Mouse (Mus musculus) lung, postnatal 10 days (tissue): ENCODE data around the gene Ptov1.
A peak's percentile ranks its signal among the peaks of the same experiment; 100 is the strongest.

Source experiments
- DNase-seq: peaks from one replicate; pipeline ENCODE4 v3.0.0; 2021

Ptov1 gene

GRCm38 (mm10) chr7:44839491-44840191 is 29.9 kb downstream of the Ptov1 start:
- peak; percentile 48 for DNase-seq

- DNase-seq: no peak
These were observed 30.5 kb downstream of the Ptov1 start for GRCm38 (mm10) chr7:44839171-44839490.

DNA sequence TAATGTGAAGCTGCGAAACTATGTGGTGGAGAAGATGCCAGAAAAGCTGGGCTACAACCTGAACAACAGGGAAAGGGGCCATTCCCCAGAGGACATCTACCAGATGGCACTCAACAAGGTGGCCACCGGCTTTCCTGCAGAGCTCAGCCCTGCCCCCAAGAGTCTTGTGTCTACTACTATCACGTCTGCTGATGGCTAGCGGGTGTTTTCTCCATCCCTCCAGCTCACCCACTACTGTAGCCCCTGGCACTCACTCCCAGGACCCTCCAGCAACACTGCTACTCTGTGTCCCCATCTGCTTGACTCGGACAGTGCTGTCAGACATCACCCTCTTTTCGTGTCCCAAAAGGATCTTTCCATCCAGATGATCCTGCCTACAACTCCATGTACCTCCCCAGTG is 31.5 kb downstream of the Ptov1 start:
- DNase-seq: no peak

- DNase-seq: no peak
These were observed 33.0 kb downstream of the Ptov1 start for GRCm38 (mm10) chr7:44836423-44837053.

GRCm38 (mm10) chr7:44836016-44836404 is 33.6 kb downstream of the Ptov1 start:
- DNase-seq: no peak

DNA sequence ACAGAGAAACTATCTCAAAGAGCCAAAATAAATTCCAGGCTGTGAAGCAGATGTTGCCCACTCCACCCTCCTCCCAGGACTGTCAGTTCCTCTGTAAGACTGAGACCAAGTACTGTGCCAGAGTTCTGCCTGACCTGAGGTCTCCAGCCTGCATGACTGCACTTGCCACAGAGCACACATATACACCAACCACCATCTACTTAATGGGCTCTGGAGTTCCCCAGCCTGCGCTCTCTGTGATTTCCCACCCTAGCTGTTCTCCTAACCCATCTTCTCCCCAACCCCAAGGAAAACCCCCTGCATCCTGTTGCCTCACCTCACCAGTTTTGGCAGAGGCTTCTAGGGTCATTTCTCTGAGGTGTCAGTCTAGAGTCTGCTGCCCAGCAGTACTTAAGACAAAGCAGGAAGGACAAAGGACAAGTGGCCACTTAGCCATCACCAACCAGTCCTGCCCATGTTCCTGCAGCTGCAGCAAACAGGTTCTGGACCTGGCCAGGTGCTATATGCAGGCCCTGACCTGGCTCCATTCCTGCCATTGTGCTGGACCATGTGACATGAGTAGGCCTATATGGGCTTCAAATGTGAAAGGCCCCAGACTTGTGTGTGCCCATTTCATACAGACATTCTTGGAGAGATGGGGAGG is 34.1 kb downstream of the Ptov1 start:
- DNase-seq: no peak

GRCm38 (mm10) chr7:44832763-44833162 is 36.8 kb downstream of the Ptov1 start:
- no peak for DNase-seq

DNA sequence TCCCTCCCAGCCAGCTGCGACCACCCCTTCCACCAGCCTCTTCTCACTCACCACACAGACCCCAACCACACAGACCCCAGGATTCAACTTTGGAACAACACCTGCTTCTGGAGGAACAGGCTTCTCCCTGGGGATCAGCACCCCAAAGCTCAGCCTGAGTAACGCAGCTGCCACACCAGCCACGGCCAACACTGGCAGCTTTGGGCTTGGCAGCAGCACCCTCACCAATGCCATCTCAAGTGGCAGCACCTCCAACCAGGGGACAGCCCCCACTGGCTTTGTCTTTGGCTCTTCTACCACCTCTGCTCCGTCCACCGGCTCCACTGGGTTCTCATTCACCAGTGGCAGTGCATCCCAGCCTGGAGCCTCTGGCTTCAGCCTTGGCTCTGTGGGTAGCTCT is 40.9 kb downstream of the Ptov1 start:
- no peak for DNase-seq

DNA sequence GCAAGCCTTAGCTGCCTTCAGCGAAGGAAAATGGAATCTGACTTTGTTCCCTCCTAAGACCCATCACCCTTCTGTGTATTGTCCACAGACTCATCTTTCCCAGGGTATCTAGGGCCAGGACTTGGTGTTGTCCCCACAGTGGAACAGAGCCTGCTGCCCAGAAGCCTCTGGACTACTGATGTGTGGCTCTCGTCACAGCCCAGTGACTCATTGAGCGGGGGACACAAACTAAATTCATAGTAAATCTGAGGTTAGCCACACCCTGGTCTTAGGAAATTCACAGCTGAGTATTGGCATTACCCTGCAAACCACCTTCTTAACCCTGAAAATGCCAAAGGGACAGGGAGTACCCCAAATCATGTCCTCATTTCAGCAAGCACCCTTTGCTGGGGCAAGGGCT is 42.8 kb downstream of the Ptov1 start:
- DNase-seq: no peak

DNA sequence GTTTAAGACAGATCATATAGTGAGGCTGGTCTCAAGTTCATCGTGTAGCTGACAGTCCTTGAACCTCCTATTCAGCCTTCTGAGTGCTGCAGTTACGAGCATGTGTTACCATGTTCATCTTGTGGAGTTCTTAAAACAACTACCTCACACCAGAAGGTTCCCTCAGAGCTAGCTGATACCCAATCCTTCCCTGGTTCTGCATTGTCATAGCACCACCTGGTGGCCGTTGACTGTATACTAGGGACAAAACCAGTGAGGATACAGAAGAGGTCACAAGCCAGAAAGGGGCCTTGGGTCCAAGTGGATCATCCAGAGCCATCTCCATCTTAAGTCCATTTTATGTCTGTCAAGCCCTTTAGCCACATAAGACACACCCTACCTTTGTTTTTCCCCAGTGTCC is 44.7 kb downstream of the Ptov1 start:
- DNase-seq: peak; percentile 89

DNA sequence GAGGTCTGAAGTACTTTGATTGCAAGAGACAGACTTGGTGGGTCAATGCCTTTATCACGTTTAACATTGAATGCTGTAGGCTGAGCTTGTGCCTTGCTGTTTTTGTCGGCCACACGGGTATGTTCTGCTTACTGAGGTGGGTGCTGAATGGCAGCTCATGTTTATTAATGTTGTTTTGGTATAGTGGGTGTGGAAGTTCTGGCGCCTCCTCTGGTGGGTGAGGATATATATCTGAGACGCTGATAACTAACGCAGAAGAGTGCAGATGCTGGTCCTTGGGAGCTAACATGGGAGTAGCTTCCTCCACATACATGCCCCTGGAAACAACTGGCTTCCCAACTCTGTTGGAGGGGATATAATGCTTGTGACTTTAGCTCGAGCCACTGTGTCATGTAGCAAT is 46.2 kb downstream of the Ptov1 start:
- no peak for DNase-seq

DNA sequence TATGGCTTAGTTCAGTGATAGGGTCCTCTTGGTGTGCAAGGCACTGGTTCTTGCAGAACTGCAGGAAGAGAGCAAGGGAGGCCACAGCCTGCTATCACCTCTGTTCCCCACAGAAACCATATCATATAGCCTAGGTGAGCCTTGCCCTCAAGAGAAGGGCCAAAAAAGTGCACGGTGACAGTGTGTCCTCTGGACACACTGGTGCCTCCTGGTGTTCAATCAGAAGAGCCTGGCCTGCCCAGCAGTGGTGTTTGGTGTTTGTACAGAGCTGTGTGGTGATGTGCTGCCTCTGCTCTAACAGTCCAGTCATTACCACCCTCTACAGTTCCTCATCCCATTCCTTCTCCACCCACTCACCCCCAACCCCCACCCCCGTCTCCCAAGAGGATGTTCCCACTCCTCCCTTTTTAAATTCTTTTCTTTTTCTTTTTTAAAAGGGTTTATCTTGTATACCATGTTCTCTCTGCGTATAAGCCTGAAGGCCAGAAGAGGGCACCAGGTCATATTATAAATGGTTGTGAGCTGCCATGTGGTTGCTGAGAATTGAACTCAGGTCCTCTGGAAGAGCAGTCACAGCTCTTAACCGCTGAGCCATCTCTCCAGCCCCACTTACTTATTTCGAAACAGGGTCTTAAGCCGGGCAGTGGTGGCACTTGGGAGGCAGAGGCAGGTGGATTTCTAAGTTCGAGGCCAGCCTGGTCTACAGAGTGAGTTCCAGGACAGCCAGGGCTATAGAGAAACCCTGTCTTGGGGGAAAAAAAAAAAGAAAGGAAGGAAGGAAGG is 47.7 kb downstream of the Ptov1 start:
- peak; percentile 9 for DNase-seq

GRCm38 (mm10) chr7:44820525-44820924 is 49.1 kb downstream of the Ptov1 start:
- DNase-seq: peak; percentile 0

DNA sequence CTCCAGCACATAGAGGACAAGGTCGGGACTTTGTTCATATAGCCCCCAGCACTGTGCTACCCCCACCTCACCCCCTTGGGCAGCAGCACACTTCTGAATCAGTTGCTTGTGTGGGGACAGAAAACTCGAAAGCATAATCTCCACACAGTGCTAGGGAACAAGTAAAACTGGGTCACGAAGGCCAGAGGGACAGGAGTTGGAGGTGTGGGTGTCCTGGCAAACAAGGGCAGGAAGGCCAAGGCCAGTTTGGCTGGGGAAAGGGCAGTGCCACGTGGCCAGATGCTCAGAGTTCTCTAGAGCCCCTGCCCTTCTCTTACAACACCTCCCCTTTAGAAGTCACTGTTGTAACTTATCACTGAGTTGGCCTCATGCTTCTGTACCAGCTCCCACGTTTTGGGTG is 49.7 kb downstream of the Ptov1 start:
- DNase-seq: peak; percentile 2

- DNase-seq: peak; percentile 0
These were observed 50.2 kb downstream of the Ptov1 start for GRCm38 (mm10) chr7:44819391-44819790.

DNA sequence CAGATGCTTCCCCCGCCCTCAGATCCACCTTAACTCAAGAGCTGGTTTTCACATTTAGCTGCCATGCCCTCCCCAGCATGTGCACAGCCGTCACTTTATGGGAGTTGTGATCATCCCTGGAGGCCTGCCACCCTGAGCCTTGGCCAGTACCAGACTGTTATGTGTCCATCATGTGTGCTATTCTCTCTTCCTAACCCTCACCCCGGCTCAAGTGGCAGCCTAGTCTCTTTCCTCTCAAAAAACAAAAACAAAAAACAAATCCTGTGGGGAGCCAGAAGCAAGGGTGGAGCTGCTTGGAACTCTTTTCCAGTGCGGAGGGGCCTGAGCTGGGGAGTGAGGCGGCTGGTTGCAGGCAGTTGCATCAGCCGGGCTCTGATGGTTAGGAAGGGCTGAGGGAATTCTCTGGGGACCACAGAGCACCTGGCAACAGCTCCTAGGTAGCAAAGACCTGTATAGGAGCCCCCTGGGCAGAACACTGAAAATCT is 50.8 kb downstream of the Ptov1 start:
- DNase-seq: peak; percentile 68

DNA sequence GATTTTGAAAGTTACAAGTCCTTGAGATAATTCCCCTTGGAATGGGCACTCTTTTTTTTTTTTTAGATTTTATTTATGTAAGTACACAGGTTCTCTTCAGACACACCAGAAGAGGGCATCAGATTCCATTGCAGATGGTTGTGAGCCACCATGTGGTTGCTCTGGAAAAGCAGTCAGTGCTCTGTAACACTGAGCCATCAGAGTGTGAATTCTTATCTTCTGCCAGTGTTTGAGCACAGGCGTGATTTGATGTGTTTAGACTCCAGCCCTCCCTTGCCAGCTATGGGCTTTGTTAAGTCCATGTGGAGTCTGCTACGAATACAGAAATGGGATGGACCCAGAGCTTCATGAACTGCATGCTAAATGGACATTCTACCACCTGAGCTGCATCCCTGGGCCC is 51.4 kb downstream of the Ptov1 start:
- peak; percentile 73 for DNase-seq

GRCm38 (mm10) chr7:44817441-44817840 is 52.1 kb downstream of the Ptov1 start:
- DNase-seq: no peak

DNA sequence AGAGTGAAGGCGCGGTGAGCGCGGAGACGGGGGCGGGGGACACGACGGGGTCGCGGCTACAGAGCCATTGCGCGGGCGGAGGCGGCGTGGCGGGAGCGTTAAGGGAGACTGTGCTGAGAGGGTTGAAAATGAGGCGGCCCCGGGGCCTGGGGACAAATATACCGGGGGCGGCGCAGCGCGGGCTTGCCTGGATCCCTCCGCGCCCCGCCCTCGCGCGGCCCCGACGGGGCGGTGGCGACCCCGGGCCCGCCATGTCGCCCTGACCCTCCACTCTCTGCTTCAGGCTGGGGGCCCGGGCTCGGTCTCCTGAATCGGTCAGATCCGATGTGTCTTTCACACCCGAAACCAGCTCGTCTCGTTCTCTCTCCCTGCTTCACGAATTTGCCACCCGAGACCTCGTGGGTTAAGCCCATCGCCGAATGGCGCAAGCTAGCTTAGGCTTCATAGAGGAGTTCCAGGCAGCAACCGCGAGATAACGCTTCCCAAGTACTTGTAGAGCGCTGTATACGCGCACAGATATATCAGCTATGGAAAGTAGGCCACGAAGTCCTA is 53.0 kb downstream of the Ptov1 start, which contains the start of gene Atf5:
TSS of gene Atf5 (minus strand) at position 189 of the 552 bp plus-strand sequence.
- DNase-seq: peak; percentile 73

GRCm38 (mm10) chr7:44815721-44816469 is 53.7 kb downstream of the Ptov1 start, which contains the start of the genes Nup62 and Il4i1:
Gene Nup62 (plus strand): TSS chr7:44816088.
Gene Il4i1 (plus strand): TSS chr7:44816387.
- peak; percentile 99 for DNase-seq

DNA sequence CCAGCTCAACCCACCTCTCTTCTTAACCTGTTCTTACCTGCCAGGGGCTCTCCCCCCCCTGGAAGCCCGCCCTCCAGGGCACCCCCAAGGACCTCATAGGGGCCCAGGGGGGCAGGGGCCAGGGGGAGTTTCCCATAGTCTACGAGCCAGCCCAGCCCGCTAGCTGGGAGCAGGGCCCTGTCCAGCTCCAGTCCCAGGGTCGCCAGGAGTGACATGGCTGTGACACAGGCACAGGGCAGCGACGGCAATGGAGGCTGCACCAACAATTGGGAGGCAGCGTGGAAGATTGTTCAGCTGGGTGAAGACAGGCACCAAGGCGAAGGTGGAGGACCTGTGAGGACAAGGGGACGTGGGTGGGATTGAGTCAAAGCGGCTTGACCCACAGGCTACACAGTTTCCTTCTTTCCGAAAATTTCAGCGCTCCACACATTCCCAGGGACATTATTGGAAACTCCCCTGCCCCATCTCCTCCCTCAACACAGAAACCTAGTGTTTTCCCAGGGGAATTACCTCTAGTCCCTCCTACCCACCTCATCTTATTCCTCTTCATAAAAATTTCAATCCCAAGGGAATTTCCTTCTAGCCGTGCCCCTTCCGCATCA is 54.5 kb downstream of the Ptov1 start:
- DNase-seq: no peak

DNA sequence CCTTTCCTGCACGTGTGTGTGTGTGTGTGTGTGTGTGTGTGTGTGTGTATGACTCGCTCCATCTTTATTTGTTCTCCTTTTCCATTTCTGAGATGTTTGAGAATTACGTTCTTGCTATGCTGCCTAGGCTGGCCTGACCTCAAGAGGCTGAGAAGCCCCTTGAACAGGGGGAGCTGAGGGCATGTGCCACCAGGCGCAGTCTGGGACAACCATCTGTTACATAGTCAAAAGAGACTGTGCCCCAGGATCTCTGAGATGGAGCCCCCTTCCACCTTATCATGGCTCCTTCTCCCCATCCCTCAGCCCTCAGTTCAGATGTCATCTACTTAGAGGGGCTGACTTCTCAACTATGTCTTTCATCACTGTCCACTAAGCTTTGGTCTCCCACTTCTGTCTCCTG is 55.2 kb downstream of the Ptov1 start:
- DNase-seq: no peak
